Mouse (Mus musculus) liver, postnatal 0 days (tissue): ENCODE data around the gene Fto.

Experiments
- CTCF ChIP-seq: sonication (generic); IDR thresholded peaks from 2 replicates; pipeline ENCODE4 v1.5.1; 2016; ENCODE audit warnings: antibody characterized with exemption, low read depth
- EP300 ChIP-seq: IDR thresholded peaks from 2 replicates; pipeline ENCODE4 v1.6.1; 2016; ENCODE audit warnings: antibody characterized with exemption, low read depth, mild to moderate bottlenecking

DNA sequence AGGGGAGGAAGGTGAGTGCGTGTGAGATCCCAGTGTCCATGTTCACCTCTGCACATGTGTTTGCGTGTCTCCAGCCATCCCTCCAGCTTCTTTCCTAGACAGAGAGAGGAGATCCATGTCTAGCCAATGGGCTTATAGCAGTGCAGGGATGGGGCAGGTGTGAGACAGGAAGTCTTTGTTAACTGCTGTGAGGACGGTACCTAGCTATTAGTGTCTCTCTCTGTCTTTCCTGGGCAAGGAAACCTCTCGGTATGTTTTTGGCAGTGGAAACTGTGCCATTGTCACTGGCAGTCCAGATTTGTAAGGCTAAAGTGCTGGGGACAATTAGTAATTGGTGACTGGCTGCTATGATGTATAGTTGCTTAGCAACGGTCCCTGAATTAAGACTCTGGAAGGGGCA is 304.4 kb downstream of the Fto start:
- TF ChIP-seq CTCF (no peak), EP300 (no peak)
